Mouse (Mus musculus): ENCODE measurements around the gene Papln.

GRCm38 (mm10) chr12:83790749-83791148 is 27.3 kb downstream of the Papln start:
- TF ChIP-seq EP300 (IDR thresholded peaks at IDR 0.05; ENCODE audit: insufficient read depth, low read depth, low read length) (no peak), POLR2A (IDR thresholded peaks at IDR 0.05; ENCODE audit: insufficient read depth, low read length) (no peak)

Data from ES-Bruce4 (cell line).